Mouse (Mus musculus): ENCODE results near the gene Fscn2. TPM values are rescaled to one million over a fixed set of nuclear protein-coding genes. Genes with fewer than 3 reads are reported as not detected.

The Fscn2 gene
- total RNA-seq, 2 experiments from 2014 or later: not detected

DNA sequence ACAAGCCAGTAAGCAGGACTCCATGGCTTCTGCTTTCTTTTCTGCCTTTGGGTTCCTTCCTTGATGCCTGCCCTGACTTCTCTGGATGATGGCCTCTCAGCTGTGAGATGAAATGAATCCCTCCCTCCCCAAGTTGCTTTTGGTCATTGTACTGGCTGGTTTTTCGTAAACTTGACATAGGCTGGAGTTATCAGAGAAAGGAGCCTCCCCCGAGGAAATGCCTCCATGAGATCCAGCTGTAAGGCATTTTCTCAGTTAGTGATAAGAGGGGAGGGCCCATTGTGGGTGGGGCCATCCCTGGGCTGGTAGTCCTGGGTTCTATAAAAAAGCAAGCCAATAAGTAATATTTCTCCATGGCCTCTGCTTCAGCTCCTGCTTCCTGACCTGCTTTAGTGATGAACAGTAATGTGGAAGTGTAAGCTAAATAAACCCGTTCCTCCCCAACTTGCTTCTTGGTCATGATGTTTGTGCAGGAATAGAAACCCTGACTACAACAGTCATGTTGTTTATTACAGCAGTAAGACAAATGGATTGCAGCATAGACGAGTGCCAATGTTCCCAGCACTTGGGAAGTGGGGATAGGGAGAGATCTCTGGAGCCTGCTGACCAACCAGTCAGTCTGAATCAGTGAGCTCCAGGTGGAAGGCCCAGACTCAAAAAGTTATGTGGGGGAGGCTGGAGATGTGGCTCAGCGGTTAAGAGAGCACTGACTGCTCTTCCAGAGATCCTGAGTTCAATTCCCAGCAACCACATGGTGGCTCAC lies 5.9 kb upstream of the Fscn2 start:
- no peak for DNase-seq
- intact Hi-C loops (cut with DNase I): loop anchor here (2.0 kb wide), 1 partner anchor 13 kb away; no protein-coding TSS in a partner anchor

DNA sequence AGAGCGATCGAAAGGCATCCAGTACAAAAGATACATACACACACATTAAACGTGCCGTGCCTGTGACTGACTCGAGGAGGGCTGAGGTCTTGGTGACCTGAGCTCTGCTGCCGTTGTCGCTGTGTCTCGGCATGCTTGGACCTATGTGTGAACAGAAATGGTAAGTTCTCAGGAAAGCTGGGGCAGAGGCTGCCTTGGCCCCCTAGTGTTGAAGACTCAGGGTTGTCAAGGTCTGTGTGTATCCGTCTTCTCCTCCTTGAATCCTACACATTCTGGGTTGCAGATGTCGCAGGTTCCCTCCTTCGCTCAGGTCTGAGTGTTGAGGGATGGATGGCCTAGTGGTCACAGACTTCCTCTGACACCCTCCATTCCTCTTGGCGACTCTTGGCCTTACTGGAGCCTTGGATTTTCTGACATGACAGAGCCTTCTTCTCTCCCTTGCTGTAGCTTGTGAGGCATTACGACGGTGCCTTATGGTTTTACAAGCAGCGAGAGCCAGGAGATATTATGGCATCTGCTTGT lies 5.0 kb upstream of the Fscn2 start:
- intact Hi-C loops (cut with DNase I): no loop called here
- no peak for DNase-seq

DNA sequence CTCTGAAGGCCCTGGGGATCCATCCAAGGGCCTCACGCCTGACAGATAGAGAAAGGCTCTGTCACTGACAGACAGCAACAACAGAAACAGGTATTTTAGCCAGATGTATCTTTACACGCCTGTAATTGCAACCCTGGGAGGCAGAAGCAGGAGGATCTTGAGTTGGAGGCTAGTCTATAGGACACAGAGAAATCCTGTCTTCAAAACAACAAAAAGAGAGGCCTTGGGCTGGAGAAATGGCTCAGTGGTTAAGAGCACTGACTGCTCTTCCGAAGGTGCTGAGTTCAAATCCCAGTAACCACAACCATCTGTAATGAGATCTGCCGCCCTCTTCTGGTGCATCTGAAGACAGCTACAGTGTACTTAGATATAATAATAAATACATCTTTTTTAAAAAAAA lies 4.4 kb upstream of the Fscn2 start:
- intact Hi-C loops (cut with DNase I): no loop called here
- DNase-seq: no peak

DNA sequence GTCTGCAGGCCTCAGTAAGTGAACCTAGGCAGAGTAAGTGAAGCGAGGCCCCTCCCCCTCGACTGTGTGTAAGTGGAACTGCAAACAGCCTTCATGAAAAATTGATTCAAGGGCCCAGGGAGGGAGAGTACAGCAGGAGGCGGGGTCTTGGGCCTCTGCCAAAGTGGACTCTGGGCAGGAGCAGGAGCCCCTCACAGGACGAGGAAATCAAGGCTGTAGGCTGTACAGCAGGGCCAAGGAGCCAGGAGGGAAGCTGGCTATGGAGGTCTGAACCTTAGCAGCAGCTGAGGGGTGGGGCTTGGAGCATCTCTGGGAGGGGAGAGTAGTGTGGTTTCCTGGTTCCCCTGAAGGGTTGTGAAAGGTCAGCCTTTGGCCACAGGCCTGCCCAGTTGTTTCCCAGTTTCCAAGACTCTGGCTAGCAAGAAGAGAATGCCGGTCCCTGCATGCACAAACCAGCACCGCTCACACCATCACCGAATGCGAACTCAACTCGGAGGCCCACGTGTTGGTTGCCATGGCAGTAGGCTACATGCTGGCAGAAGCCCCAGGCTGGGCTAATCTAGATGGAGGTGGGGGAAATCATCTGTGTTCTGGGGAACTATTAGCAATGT lies 3.4 kb upstream of the Fscn2 start:
- intact Hi-C loops (cut with DNase I): no loop called here
- peak; percentile 64 to 71 for DNase-seq

DNA sequence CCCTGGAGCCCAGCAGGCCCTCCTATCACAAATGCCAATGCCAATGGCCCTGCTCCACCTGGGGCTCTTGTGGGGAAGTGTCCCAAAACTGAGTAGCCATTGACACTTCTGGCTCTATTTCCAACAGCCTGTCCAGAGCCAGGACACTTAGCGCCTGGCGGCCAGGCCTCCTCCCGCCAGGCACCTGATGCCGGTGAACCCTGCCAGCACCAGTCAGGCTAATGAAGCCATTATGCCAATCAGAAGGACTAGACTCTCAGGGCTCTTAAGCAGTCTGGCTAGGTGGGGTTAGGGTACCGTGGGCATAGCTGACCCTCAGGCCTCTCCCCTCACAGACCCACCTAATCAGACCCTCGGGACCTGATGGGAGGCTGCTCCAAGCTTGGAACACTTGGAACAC lies 1.9 kb upstream of the Fscn2 start:
- intact Hi-C loops (cut with DNase I): no loop called here

DNA sequence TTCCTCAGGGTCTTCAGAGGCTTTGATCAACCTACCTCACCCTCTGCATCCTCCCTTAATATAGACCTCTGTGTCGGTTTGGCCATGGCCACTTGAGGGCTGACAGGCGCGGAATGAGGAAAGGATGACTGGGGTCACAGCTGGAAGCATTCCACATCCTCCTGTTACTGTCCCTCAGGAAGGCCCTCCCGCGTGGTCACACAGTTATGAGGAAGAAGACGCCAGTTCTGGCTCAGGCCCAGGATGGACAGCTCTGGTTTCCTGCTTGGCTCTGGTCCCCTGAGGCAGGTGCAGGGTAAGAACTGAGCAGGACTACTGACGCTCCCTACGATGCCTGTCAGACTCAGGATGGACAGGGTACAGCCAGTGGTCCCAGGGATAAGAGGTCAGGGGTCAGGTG lies 1.3 kb upstream of the Fscn2 start:
- peak; percentile 66 to 69 for DNase-seq
- intact Hi-C loops (cut with DNase I): loop anchor here (5.0 kb wide), 1 partner anchor 62 kb away; no protein-coding TSS in a partner anchor

More for the DNA sequence above, 1.9 kb upstream of the Fscn2 start:
- peak; percentile 53 to 63 for DNase-seq

DNA sequence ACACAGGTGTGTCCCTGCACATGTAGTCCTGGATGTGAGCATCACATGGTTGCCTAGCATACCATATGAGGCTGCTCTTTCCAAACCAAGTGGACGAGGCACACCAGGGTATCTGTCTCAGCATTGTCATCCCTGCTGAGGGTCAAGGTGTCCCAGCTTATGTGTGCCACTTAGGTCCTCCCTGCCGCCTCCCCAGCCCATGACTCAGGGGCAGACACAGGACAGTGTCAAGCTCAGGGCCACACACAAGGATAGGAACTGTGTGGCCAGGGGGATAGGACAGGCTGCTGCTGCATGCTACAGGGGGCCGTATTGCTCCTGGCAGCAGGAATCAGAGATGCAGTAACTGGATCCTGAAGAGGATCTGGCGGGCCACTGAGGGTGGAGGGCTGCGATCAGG lies 579 bp upstream of the Fscn2 start:
- DNase-seq: no peak
- intact Hi-C loops (cut with DNase I): loop anchor here (5.0 kb wide), 1 partner anchor 62 kb away; no protein-coding TSS in a partner anchor

DNA sequence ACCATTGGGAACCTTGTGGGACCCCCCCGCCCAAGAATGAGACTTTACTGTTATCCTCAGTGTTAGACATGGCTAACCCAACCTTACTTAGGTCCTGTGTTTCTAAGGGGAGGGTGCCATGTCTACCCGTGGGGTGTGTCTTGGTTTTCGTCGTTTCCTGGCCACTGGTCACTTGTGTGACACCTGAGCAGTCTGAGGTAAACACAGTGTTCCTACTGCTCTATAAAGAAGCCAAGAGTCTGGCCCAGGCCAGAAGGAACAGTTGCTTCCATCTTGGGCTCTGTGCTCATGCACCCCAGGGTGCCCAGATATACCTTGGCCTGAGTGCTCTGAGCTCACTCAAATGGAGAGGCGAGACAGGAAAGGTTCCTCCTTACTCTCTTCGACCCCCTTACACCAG lies 1.6 kb downstream of the Fscn2 start:
- intact Hi-C loops (cut with DNase I): loop anchor here (5.0 kb wide), 1 partner anchor 59 kb away; no protein-coding TSS in a partner anchor
- DNase-seq: no peak

DNA sequence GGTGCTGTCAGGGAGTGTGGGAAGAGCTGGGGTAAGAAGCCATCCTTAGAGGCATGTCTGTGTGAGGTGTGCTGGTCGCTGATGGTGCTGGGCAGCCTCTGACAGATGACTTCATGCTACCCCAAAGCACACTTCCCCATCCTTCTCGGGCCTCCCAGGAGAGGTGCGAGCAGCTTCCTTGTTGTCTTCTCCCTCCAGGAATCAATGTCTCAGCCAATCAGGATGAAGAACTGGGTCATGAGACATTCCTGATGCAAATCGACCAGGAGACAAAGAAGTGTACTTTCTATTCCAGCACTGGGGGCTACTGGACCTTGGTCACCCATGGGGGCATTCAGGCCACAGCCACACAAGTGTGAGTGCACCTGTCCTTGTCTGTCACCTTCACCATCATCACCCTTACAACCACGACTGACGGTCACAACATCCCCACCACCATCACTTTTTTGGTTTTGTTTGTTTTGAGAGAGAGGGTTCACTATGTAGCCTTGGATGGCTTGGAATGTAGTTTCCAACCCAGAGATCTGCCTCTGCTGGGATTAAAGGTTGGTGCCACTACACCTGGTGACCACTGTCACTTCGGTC lies 5.2 kb downstream of the Fscn2 start:
- DNase-seq: no peak
- intact Hi-C loops (cut with DNase I): no loop called here

DNA sequence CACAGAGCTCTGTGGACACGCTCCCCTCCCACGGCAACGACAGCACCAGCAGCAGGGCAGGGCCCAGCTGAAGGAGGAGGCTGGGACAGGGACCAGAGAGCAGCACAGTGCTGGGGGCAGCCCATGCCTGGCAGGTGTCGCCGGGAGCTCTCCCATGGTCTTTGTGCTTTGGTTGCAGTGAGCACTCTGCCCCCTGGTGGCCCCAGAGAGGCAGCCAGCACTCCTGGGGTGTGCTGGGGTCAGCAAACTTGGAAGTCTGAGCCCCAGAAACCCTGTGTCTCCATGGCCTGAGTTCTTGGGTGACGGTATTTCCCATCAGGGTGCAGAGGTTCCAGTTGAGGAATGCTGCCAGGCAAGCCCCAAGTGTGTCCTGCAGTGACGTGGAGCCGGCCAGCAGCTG lies 8.3 kb downstream of the Fscn2 start:
- peak; percentile 73 to 81 for DNase-seq
- intact Hi-C loops (cut with DNase I): loop anchor here (2.0 kb wide), 2 partner anchors 15 to 259 kb away; no protein-coding TSS in a partner anchor

DNA sequence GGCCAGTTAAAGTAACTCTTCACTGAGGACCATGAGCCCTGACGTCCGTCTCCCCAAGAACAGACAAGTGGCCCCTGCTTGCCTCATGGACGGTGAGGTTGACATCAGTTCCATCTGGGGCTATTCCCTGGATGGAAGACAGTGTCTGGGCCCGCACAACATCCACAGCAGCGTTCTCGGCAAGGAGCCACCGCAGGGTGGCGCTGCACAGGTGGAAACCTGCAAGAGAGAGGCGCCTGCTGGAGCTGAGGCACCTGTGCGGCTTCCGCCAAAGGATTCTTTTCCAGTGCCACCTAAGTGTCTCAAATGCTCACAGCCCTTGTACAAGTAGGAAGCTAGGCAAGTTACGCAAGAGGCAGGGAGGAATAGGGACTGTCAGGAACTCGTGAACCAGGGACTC lies 11.7 kb downstream of the Fscn2 start:
- intact Hi-C loops (cut with DNase I): no loop called here
- no peak for DNase-seq

DNA sequence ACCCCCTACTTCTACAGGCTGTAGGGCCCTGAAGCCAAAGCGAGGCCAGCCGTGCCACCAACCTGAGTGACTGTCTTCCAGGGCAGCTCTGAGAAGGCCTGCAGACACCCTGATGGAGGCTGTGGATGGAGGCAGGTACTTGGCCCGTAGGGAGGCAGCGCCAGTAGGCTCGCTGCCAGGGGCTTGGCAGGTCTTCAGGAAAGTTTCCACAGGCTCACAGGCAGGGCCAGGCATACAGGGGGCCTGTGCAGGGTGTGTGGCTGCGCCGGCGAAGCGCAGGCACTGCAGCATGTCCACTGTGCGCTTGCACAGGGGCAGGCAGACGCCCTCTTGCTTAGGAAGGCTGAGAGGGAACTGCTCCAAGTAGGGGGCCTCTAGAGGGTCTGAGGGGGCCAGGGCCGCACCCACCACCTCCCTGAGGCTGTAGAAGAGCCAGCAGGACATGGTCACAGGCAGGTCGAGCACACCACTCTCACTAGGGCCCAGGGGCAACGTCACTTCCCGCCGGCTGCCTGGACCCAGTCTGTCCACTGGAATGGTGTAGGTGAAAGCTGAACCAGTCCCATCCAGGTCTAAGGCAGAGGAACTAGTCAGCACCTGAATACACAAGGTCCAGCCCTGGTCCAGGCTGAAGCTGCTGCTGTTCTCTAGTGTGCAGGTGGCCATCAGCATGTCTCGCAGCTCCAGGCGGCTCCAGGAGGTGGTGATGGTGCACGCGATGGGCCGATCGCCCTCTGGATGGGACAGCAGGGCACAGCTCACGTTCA lies 12.7 kb downstream of the Fscn2 start:
- peak; percentile 80 to 86 for DNase-seq
- intact Hi-C loops (cut with DNase I): no loop called here

DNA sequence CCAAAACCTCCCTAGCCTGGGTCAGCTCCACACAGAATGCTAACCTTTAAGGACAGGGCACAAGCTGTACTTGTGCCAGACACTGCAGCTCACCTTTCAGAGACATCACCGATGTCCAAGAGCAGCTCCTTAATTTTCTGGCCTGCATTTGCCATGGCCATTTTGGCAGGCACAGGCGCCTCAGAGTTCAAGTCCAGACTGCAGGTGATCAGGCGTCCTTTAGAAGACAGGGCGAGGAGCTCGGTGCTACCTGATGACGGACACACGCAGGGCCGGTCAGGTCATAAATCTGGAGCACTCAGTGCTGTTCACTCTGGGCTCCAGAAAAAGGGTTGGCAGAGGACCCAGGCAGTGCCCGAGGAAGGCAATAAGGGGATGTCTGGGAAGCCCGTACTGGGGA lies 14.0 kb downstream of the Fscn2 start:
- intact Hi-C loops (cut with DNase I): loop anchor here (5.0 kb wide), 1 partner anchor 58 kb away; no protein-coding TSS in a partner anchor
- DNase-seq: no peak

DNA sequence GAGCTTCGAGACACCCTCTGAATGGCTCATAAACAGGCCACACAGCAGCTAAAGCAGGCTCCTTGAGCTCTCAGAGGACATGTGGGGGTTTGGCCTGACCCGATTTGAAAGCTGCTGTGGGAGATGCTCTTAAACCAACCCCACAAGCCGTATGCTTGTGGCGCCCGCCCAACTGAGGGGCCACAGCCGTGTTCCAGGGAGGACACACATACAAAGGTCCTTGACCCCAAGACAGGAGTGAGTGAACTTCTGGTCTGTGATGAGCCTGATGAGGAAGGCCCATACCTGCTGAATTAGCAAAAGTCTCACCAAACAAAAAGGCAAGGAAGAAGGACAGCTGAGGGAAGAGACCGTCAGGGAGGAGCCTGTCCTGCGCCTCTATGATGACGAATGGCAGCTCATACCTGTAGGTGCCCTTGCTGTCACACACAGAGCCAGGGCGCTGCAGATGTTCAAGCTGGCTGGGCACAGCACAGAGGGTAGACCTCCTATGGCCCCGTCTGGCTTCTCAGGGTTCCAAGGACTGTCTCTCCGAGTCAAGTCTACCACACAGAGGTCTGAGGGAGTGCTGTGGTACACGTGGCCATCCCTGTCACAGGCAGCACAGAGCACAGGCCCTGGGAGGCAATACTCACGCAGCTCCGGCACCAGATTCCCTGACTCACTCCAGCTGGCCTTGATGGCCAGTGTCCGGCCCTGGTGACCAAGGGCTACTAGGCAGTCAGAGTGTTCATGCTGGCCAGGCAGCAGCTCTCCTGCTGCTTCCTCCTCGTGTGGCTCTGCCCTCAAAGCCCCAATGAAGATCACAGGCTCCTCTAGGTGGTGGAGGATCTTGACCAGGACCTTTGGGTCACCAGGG lies 15.2 kb downstream of the Fscn2 start:
- DNase-seq: no peak
- intact Hi-C loops (cut with DNase I): loop anchor here (5.0 kb wide), 1 partner anchor 59 kb away; no protein-coding TSS in a partner anchor

DNA sequence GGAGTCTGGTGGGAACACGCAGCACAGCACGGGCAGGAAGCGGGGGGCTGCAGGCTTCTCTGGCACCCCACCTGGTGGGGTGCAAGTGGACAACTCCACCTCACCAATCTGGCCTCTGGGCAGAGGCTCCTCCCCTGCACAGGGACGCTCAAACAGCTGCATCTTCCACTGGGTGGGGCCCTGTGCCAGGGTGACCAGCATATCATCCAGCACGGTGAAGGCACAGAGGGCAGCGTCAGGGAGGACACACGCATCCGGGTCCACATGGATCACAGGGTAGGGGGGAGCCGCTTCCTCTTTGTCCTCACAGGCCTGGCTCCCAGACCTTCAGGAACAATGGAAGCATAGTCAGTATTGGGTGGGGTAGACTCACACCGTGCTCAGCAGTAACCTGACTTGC lies 16.0 kb downstream of the Fscn2 start:
- intact Hi-C loops (cut with DNase I): loop anchor here (5.0 kb wide), 1 partner anchor 60 kb away; no protein-coding TSS in a partner anchor
- no peak for DNase-seq

DNA sequence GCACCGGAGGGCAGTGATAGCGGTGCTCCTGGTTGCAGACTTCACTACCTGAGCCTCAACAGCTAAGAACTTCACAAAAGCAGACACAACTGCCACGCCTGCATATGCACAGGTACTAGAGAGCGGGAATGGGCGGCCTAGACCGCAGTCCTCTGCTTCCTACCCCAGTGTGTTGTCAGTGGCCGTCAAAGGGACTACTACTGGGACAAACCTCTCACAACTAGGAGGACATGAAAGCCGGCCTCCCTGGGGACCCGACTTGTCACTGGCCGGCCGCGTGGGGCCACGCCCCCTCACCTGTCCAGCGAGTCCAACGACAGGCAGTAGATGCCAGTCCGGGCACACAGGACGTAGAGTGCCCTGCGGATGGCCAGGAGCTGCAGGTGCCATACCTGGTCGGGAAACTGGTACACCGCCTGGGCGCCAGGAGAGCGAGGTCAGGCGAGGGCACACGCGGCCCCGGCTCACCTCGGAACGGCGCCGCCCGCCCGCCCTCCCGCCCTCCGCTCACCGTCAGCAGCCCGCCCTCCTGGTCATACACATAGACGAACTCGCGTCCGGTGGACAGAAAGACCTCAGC lies 16.8 kb downstream of the Fscn2 start:
- DNase-seq: peak; percentile 38 to 43
- intact Hi-C loops (cut with DNase I): loop anchor here (5.0 kb wide), 1 partner anchor 61 kb away; no protein-coding TSS in a partner anchor

DNA sequence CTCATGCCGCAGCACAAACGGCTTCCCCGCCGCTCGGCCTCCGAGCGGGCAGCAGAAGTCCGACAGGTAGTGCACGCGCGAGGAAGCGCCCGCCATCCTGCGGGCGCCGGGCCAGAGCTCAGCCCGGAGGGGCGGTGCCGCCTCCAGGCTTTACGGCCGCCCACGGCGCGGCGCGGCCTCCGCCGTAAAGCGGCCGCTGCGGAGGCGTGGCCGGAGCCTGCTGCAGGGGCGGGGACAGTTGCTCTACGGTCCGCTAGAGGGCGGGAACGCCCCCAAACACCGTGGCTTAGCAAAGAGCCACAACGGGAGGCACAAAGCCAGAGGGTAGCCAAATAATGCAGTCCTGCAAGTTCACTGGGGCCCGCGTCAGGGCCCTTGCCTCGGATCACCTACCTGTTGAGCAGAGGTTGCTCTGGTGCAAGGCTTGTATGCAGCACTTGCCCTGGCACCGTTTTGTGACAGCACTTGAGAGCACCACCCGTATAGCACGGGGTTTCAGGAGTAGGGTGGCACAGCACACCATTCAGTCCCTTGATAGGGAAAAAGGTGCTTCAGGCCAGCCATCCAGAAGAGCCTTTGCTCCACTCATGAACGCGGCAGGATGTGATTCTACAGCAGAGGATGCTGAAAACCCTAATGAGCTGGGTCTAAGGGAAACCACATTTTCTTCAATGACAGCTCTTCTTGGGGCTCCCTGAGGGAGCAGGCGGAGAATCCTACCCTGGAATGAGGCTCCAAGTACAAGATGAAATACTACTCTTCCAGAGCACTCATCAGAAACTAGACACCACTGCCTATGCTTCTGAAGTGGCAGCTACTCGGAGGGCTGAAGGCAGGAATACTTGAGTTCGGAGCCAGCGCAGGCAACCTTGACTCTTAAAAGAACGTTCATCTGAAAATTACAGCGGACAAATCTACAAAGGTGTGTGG lies 17.5 kb downstream of the Fscn2 start, which contains the start of gene Faap100:
Gene Faap100 (minus strand): TSS at position 154 of the 930 bp plus-strand sequence.
- intact Hi-C loops (cut with DNase I): loop anchor here (5.0 kb wide), 1 partner anchor 62 kb away; no protein-coding TSS in a partner anchor
- DNase-seq: peak; percentile 94 to 95

DNA sequence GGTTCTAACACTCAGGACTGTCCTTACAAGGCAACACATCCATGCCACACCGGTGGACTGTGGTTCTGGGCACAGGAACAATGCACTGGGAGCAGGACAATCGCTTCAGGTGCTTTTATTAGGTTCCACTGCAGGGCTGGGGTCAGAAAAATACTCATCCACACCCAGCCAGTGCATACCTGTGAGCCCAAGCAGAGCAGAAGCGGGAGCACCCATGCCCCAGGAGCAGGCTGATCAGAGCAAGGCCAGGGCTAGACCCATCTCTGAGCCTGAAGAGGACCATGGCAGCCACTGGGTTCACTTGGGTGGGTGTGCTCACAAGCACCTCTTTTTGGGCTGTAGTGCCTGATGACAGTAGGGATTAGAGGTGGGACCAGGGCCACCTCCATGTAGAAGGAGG lies 18.9 kb downstream of the Fscn2 start:
- DNase-seq: no peak
- intact Hi-C loops (cut with DNase I): loop anchor here (5.0 kb wide), 1 partner anchor 42 kb away; no protein-coding TSS in a partner anchor

All from heart, postnatal 14 days (tissue).